Mouse (Mus musculus): ENCODE results near the gene H2-T22.
"Not testable (repeated sequence)": the region's sequence is repeated elsewhere in the genome, so short reads cannot be mapped to it uniquely, and the experiment has no call there.

The H2-T22 gene

GRCm38 (mm10) chr17:36030046-36030702 is 12.4 kb downstream of the H2-T22 start:
- DNase-seq (ENCODE audit: extremely low read depth, low read depth, low spot score) = not testable (repeated sequence)

DNA sequence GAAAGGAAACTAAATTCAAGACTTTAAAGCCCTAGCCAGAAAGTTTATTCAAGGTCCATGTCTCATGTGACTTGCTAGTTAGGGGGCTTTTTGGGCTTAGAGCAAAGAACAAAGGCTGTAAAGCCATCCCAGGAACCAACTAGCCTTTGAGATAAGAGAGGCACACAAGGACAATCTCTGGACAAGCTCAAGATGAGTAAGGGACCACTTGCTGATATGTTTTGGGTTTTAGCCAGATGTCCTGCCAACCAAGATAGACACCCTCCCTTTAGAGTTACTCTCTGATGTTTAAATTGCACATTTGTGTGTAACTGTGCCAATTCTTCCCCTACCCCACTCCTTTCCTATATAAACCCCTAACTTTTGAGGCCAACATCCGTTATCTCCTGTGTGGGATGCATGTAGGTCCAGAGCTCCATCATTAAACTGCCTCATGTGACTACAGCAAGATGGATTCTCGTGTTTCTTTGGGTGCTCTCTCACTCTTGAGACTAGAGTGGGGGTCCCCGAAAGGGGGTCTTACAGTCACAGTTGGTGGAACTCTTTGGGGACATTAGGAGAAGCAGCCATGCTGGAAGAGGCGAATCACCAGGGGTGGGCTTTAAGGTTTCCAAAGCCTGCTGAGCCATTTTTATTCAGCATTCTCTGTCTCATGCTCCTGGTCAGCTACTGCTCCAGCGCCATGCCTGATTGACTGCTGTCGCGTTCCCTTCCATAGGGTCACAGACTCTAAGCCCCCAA is 13.5 kb downstream of the H2-T22 start:
- DNase-seq (ENCODE audit: extremely low read depth, low read depth, low spot score) = no peak

- DNase-seq (ENCODE audit: extremely low read depth, low read depth, low spot score) = no peak
These were observed 14.9 kb downstream of the H2-T22 start for GRCm38 (mm10) chr17:36027663-36028062.

DNA sequence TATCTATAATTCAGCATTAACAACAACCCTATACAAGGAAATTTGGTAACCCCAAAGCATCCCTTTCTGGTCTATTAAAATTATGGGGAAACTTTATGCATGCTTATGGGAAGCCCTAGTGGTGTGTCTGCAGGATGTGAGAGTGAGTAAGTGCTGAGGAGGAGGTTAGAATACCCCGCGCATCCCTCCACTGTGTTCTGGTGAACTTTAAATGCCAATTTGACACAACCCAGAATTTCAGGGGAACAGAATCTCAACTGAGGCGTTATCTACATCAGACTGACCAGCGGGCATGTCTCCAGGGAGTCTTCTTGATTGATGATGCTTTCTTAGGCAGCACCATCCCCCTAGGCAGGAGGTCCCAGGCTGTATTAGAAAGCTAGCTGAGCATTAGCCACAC is 16.6 kb downstream of the H2-T22 start:
- no peak for DNase-seq (ENCODE audit: extremely low read depth, low read depth, low spot score)

DNA sequence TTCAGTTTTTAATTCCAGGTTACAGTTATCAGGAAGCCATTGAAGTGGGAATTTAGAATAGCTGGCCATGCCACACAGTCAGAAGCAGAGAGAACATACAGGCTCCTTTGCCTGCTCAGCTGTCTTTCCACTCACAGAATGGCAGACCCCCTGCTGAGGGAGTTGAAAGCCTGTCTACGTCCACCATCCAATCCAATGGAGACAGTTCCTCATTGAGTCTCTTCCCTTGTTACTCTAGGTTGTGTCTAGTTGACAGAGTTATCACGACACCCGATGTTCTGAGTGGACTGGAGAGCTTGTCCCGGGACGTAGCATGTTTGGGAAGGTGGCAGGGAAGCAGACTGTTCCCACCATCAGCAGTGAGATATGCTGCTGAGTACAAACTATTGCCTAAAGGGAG is 17.4 kb downstream of the H2-T22 start:
- DNase-seq (ENCODE audit: extremely low read depth, low read depth, low spot score) = no peak

DNA sequence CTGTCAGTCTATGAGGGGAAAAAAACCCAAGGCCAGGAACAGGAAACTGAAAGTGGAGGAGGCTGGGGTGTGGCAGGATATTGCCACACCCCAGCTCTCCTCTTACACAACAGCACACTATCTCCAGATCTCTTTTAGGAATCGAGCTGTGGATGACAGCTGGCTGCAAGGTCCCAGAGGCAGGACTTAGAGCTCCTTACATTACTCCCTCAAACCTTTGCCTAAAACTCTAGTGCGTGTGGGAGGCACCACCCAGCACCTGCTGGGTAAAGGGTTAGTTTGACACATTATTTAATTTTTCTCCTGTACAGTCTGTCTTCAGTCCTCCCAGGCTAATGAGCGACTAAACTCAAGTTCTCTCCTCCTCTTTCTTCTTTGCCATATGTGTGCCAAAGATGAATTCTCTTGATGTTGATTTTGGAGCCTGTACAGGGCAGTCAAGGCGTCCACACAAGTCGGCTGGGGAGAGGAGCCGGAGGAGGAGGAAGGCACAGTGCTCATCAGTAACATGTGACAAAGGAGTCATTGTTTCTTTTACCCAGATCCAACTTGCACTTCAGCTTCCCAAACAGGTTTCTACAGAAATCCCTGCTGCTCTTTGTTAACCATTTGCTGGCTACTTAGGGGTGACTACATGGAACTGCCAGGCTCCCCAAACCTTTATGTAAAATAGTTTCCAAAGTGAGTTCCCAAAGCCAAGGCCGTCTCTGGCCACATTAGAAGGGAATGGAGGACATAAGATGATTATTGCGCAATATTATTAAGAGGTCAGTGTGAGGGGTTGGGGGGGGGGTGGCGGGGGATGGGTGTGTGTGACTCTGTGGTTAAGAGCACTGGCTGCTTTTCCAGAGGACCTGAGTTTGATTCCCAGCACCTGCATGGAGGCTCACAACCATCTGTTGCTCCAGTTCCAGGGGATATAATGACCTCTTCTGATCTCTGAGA is 18.6 kb downstream of the H2-T22 start:
- DNase-seq (ENCODE audit: extremely low read depth, low read depth, low spot score) = peak; percentile 92

- no peak for DNase-seq (ENCODE audit: extremely low read depth, low read depth, low spot score)
These were observed 19.6 kb downstream of the H2-T22 start for GRCm38 (mm10) chr17:36022922-36023321.

DNA sequence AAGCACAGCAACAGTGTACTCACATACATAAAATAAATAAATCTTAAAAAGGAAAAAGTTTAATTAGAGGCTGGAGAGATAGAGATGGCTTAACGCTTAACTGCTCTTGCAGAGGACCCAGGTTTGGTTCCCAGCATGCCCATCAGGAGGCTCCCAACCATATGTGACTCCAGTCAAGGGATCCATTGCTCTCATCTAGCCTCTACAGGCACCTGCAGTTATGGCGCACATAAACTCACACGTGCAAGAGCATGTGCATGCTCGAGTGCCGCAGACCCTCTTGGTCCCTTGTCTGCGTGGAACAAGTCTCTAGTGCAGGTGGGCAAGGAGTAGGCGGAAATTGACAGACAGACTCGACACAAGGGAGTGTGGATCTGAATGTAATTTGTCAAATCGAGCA is 20.4 kb downstream of the H2-T22 start:
- DNase-seq (ENCODE audit: extremely low read depth, low read depth, low spot score) = no peak

DNA sequence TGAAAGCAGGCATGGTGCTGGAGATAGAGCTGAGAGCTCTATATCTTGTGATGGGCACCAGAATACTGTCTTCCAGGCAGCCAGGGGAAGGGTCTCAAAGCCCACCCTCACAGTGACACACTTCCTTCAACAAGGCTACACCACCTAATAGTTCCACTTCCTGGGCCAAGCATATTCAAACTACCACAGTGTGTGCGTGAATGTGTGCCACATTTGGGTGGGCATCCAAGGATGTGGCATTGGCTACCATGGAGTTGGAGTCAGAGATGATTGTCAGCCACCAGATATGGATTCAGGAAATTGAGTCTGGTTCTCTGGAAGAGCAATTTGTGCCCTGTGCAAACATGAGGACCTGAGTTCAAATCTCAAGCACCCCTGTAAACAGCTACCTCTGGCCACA is 21.2 kb downstream of the H2-T22 start:
- no peak for DNase-seq (ENCODE audit: extremely low read depth, low read depth, low spot score)

DNA sequence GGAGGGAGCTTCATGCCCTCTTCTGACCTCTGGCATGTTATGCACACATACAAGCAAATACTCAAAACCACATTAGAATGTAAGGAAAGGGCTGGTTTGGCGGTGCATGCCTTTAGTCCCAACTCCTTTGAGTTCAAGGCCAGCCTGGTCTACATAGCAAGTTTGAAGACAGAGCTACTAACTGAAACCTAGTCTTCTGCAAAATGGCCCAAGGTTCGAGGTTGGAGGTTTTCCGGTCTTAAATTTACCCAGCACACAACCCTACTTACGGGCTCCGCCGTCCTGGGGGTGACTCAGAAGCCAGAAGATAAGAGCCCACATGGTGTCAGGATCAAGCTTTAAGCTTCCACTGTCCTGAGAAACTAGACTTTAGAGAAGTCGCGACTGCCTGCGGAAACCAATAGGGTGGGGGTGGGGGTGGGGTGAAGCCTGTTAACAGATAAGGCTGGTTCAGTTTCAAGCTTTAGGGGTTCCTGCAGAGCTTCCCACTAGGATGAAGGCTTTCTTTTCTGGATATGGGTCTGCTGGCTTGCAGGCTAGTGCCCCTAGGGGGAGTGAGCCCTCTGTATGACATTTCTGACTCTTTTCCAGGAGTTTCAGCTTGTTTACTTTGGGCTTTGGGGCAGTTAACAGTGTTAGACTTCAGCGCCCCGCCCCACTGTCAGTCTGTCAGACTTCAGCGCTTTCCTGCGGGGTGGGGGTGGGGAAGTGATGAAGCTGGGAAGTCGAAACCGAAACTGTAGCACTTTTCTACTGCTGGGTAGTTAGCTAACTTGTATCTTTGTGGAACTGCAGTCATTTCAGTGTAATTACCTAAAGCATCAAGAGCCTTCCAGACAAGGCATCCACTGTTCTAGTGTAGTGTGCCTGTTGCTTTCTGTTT is 22.1 kb downstream of the H2-T22 start, which contains the start of gene H2-T24:
H2-T24 (minus strand) TSS at position 370 of the 883 bp plus-strand sequence.
- DNase-seq (ENCODE audit: extremely low read depth, low read depth, low spot score) = no peak

GRCm38 (mm10) chr17:36019519-36019918 is 23.0 kb downstream of the H2-T22 start:
- no peak for DNase-seq (ENCODE audit: extremely low read depth, low read depth, low spot score)

DNA sequence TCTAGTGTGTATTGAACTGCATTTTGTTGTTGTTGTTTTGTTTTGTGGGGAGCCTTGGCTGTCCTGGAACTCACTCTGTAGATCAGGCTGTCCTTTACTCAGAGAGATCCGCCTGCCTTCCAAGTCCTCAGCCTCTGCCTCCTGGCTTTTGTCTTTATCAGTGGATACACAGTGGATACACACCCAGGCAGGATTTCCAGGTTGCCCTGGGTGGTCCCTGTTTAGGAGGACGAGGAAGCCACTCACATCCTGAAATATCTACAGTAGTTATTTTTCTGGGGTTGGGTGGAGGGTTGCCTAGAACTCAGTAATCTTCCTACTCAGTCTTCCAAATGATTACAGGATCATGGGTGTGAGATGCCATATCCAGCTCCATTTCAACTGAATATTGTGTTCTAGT is 23.6 kb downstream of the H2-T22 start:
- DNase-seq (ENCODE audit: extremely low read depth, low read depth, low spot score) = no peak

GRCm38 (mm10) chr17:36017046-36017445 is 25.5 kb downstream of the H2-T22 start:
- DNase-seq (ENCODE audit: extremely low read depth, low read depth, low spot score) = no peak

GRCm38 (mm10) chr17:36014977-36015376 is 27.6 kb downstream of the H2-T22 start:
- DNase-seq (ENCODE audit: extremely low read depth, low read depth, low spot score) = no peak

DNA sequence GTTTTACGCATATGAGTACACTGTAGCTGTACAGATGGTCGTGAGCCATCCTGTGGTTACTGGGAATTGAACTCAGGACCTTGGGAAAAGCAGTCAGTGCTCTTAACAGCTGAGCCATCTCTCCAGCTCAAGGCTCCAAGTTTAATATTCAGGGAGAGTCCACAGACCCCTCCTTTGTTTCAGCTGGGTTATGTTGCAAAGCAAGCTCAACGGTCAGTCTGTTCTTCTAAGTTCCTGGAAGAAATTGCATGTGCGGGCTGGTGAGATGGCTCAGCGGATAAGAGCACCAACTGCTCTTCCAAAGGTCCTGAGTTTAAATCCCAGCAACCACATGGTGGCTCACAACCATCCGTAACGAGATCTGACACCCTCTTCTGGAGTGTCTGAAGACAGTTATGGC is 38.1 kb downstream of the H2-T22 start:
- not testable (repeated sequence) for DNase-seq (ENCODE audit: extremely low read depth, low read depth, low spot score)

GRCm38 (mm10) chr17:36003331-36003730 is 39.2 kb downstream of the H2-T22 start:
- DNase-seq (ENCODE audit: extremely low read depth, low read depth, low spot score) = no peak

GRCm38 (mm10) chr17:36001966-36002365 is 40.6 kb downstream of the H2-T22 start:
- no peak for DNase-seq (ENCODE audit: extremely low read depth, low read depth, low spot score)

GRCm38 (mm10) chr17:36001121-36001897 is 41.2 kb downstream of the H2-T22 start:
- DNase-seq (ENCODE audit: extremely low read depth, low read depth, low spot score) = no peak

- no peak for DNase-seq (ENCODE audit: extremely low read depth, low read depth, low spot score)
These were observed 42.2 kb downstream of the H2-T22 start for GRCm38 (mm10) chr17:36000349-36000748.

DNA sequence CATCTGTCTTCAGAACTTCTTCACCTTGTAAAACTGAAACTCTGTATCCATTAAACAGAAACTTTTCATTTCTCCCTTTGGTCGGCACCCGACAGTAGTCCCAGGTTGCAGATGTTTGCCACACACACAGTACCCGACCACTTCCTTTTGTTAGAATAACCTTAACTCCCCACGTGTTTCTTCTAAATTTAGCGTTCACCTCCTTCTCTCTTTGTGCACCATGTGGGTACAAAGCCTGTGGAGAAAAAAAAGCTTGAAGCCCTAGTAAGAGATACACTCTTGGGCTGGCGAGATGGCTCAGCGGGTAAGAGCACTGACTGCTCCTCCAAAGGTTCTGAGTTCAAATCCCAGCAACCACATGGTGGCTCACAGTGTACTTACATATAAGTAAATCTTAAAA is 43.2 kb downstream of the H2-T22 start:
- DNase-seq (ENCODE audit: extremely low read depth, low read depth, low spot score) = no peak
